Mouse (Mus musculus) CH12.LX (cell line): ENCODE data around the gene Atg9b. TPM values are rescaled to one million over a fixed set of nuclear protein-coding genes. Genes with fewer than 3 reads are reported as not detected.
A peak's percentile ranks its signal among the peaks of the same experiment; 100 is the strongest.

Experiments used
- DNase-seq: peaks from one replicate; pipeline ENCODE4 v3.0.0-alpha.2; 2013; ENCODE audit errors: extremely low read depth
- H3K27ac ChIP-seq: 2 replicates; pipeline ENCODE4 v1.5.1; 2012; ENCODE audit warnings: low read depth, mild to moderate bottlenecking, control low read depth, moderate library complexity; ENCODE audit not compliant: insufficient read depth
- H3K27me3 ChIP-seq: replicated peaks from 2 replicates; pipeline ENCODE3; 2012; ENCODE audit warnings: inconsistent platforms
- H3K36me3 ChIP-seq, 2 experiments: replicated peaks in 1 of 2; 2 replicates each; pipeline versions ENCODE3 to v1.6.1; 2012; ENCODE audit warnings: inconsistent platforms in 1 of 2, low read length in 1 of 2, mild to moderate bottlenecking in 1 of 2, mixed read lengths in 1 of 2, moderate library complexity in 1 of 2; ENCODE audit not compliant: control insufficient read depth in 1 of 2, insufficient read depth in 1 of 2
- H3K4me1 ChIP-seq, 2 experiments: 2 replicates each; pipeline ENCODE4 v1.6.1; 2012; ENCODE audit warnings: inconsistent platforms in 1 of 2, moderate library complexity in 1 of 2; ENCODE audit not compliant: insufficient read depth in 2 of 2, control insufficient read depth in 1 of 2
- H3K4me2 ChIP-seq: 2 replicates; pipeline ENCODE4 v1.6.1; 2012; ENCODE audit warnings: low read depth, mild to moderate bottlenecking, control low read depth; ENCODE audit not compliant: poor library complexity, insufficient read depth, severe bottlenecking
- H3K4me3 ChIP-seq, 3 experiments: fragments of 150-350 bp in 1 of 3; sonication (generic) in 1 of 3; replicated peaks in 1 of 3; 2 replicates each; pipeline versions ENCODE3 to v1.5.1; 2011 to 2012; ENCODE audit warnings: low read depth in 2 of 3, low read length in 2 of 3, mild to moderate bottlenecking in 2 of 3, moderate library complexity in 2 of 3, control low read depth in 1 of 3, improper control_type of control experiment in 1 of 3, inconsistent platforms in 1 of 3, mixed read lengths in 1 of 3; ENCODE audit not compliant: poor library complexity in 1 of 3
- H3K79me2 ChIP-seq: replicated peaks from 2 replicates; pipeline ENCODE4 v1.6.1; 2012; ENCODE audit warnings: mild to moderate bottlenecking, moderate library complexity; ENCODE audit not compliant: control insufficient read depth, poor library complexity, insufficient read depth, severe bottlenecking; ENCODE audit errors: extremely low read depth
- H3K9ac ChIP-seq: 2 replicates; pipeline ENCODE4 v1.6.1; 2012; ENCODE audit warnings: low read depth, mild to moderate bottlenecking, control low read depth, moderate library complexity; ENCODE audit not compliant: insufficient read depth
- H3K9me3 ChIP-seq: replicated peaks from 2 replicates; pipeline ENCODE3; 2012; ENCODE audit warnings: low read length, inconsistent platforms, mixed read lengths
- BHLHE40 ChIP-seq: IDR thresholded peaks from 2 replicates; pipeline ENCODE4 v1.6.1; 2011; ENCODE audit warnings: mild to moderate bottlenecking, low read depth, low read length, improper control_type of control experiment
- CHD2 ChIP-seq: IDR thresholded peaks from 2 replicates; pipeline ENCODE4 v1.6.1; 2011; ENCODE audit warnings: low read length, improper control_type of control experiment
- CTCF ChIP-seq, 2 experiments: IDR thresholded peaks in 1 of 2; conservative IDR thresholded peaks in 1 of 2; 2 replicates each; pipeline ENCODE4 v1.5.1; 2011 to 2012; ENCODE audit warnings: low read depth in 2 of 2, low read length in 2 of 2, improper control_type of control experiment in 1 of 2, inconsistent platforms in 1 of 2, mild to moderate bottlenecking in 1 of 2, moderate library complexity in 1 of 2
- ELF1 ChIP-seq: IDR thresholded peaks from 2 replicates; pipeline ENCODE4 v1.6.1; 2014; ENCODE audit warnings: low read depth, mild to moderate bottlenecking, inconsistent platforms, low read length, improper control_type of control experiment
- EP300 ChIP-seq: IDR thresholded peaks from 2 replicates; pipeline ENCODE4 v1.6.1; 2011; ENCODE audit warnings: low read length, improper control_type of control experiment
- ETS1 ChIP-seq: conservative IDR thresholded peaks from 2 replicates; pipeline ENCODE4 v1.6.1; 2012; ENCODE audit warnings: low read depth, mild to moderate bottlenecking, inconsistent platforms, low read length, improper control_type of control experiment, moderate library complexity
- GABPA ChIP-seq: IDR thresholded peaks from 2 replicates; pipeline ENCODE4 v1.6.1; 2012; ENCODE audit warnings: low read depth, low read length, improper control_type of control experiment, inconsistent platforms; ENCODE audit not compliant: insufficient replicate concordance
- HCFC1 ChIP-seq: IDR thresholded peaks from 2 replicates; pipeline ENCODE4 v1.6.1; 2012; ENCODE audit warnings: low read depth, mild to moderate bottlenecking, inconsistent platforms, low read length, improper control_type of control experiment
- IRF4 ChIP-seq: IDR thresholded peaks from 2 replicates; pipeline ENCODE4 v1.6.1; 2014; ENCODE audit warnings: low read depth, mild to moderate bottlenecking, inconsistent platforms, low read length, improper control_type of control experiment
- JUN ChIP-seq: IDR thresholded peaks from 2 replicates; pipeline ENCODE4 v1.6.1; 2011; ENCODE audit warnings: low read depth, mild to moderate bottlenecking, low read length, improper control_type of control experiment, moderate library complexity; ENCODE audit not compliant: insufficient read depth
- JUND ChIP-seq: conservative IDR thresholded peaks from 2 replicates; pipeline ENCODE4 v1.6.1; 2011; ENCODE audit warnings: low read depth, low read length, improper control_type of control experiment
- KAT2A ChIP-seq: IDR thresholded peaks from 2 replicates; pipeline ENCODE4 v1.6.1; 2012; ENCODE audit warnings: low read length, improper control_type of control experiment, inconsistent platforms; ENCODE audit not compliant: insufficient replicate concordance
- MAFK ChIP-seq: IDR thresholded peaks from 2 replicates; pipeline ENCODE4 v1.6.1; 2011; ENCODE audit warnings: low read length, improper control_type of control experiment; ENCODE audit not compliant: insufficient replicate concordance
- MAX ChIP-seq: IDR thresholded peaks from 2 replicates; pipeline ENCODE4 v1.6.1; 2011; ENCODE audit warnings: low read length, improper control_type of control experiment
- MEF2A ChIP-seq: IDR thresholded peaks from 2 replicates; pipeline ENCODE4 v1.6.1; 2014; ENCODE audit warnings: low read depth, mild to moderate bottlenecking, inconsistent platforms, low read length, improper control_type of control experiment, borderline replicate concordance
- MXI1 ChIP-seq: IDR thresholded peaks from 2 replicates; pipeline ENCODE4 v1.6.1; 2011; ENCODE audit warnings: mild to moderate bottlenecking, low read depth, low read length, improper control_type of control experiment
- MYC ChIP-seq: IDR thresholded peaks from 2 replicates; pipeline ENCODE4 v1.6.1; 2011; ENCODE audit warnings: low read depth, mild to moderate bottlenecking, improper control_type of control experiment, low read length
- NRF1 ChIP-seq: IDR thresholded peaks from 2 replicates; pipeline ENCODE4 v1.6.1; 2014; ENCODE audit warnings: low read depth, mild to moderate bottlenecking, inconsistent platforms, low read length, improper control_type of control experiment, moderate library complexity
- PAX5 ChIP-seq: IDR thresholded peaks from 2 replicates; pipeline ENCODE4 v1.6.1; 2012; ENCODE audit warnings: low read length, inconsistent platforms, mixed read lengths
- POLR2A ChIP-seq: IDR thresholded peaks from 2 replicates; pipeline ENCODE4 v1.6.1; 2011; ENCODE audit warnings: low read depth, mild to moderate bottlenecking, improper control_type of control experiment, low read length
- POLR2AphosphoS2 ChIP-seq: IDR thresholded peaks from 2 replicates; pipeline ENCODE4 v1.6.1; 2011; ENCODE audit warnings: low read depth, low read length, improper control_type of control experiment
- SIN3A ChIP-seq: IDR thresholded peaks from 2 replicates; pipeline ENCODE4 v1.6.1; 2012; ENCODE audit warnings: low read length, improper control_type of control experiment, inconsistent platforms
- SMC3 ChIP-seq: IDR thresholded peaks from 2 replicates; pipeline ENCODE4 v1.6.1; 2011; ENCODE audit warnings: low read depth, low read length, improper control_type of control experiment
- TBP ChIP-seq: conservative IDR thresholded peaks from 2 replicates; pipeline ENCODE4 v1.6.1; 2011; ENCODE audit warnings: low read depth, low read length, improper control_type of control experiment
- TCF12 ChIP-seq: IDR thresholded peaks from 2 replicates; pipeline ENCODE4 v1.6.1; 2014; ENCODE audit warnings: low read depth, mild to moderate bottlenecking, inconsistent platforms, low read length, improper control_type of control experiment
- ZC3H11A ChIP-seq: IDR thresholded peaks from 2 replicates; pipeline ENCODE4 v1.6.1; 2012; ENCODE audit warnings: low read depth, mild to moderate bottlenecking, inconsistent platforms, low read length, improper control_type of control experiment
- dilution Hi-C: fragments of 300-500 bp; cut with MboI; formaldehyde crosslinking; loops from 2 replicates; pipeline ENCODE4 v1.14.3; 2020; ENCODE audit warnings: low sequenced_read_pairs; ENCODE audit not compliant: extremely low pct_unique_long_range_greater_than_20kb, extremely low pct_ligation_motif_present
- in situ Hi-C: fragments of 300-500 bp; cut with MboI; formaldehyde crosslinking; loops from 3 replicates; pipeline ENCODE4 v1.14.3; 2019; ENCODE audit warnings: low sequenced_read_pairs, low pct_ligation_motif_present, low pct_unique_long_range_greater_than_20kb, mixed read lengths
- polyA plus RNA-seq: library from polyadenylated mRNA; unstranded; fragments of >175 nt; gene quantifications from 2 replicates; pipeline ENCODE4 v1.2.1, GENCODE M21; 2012; ENCODE audit warnings: low read depth; ENCODE audit not compliant: insufficient read length
- total RNA-seq, 2 experiments: library from RNA; depleted of rRNA; stranded (reverse); fragments of 300-350 nt in 1 of 2; fragments of >200 nt in 1 of 2; gene quantifications; 2 replicates each; pipeline ENCODE4 v1.2.3; 2012 to 2014

The Atg9b gene
- total and polyA plus RNA-seq, 3 experiments: 0.68 to 1.3 (median 0.81) TPM

GRCm38 (mm10) chr5:24384407-24384806 lies 7.5 kb downstream of the Atg9b start:
- Histone ChIP-seq H3K4me1 (peaks cover 10 to 34% of the 10 kb centered on the region in 2 experiments), H3K36me3 (no peaks in the 10 kb centered on the region), H3K9ac (peak overlapping the region; percentile 61; the same call in 1 of the 2 replicates), H3K4me2 (peak overlapping the region; percentile 76; the same call in 1 of the 2 replicates), H3K79me2 (no peaks in the 10 kb centered on the region), H3K4me3 (peak overlapping the region in 2 of 3 experiments; percentile 68 to 83), H3K27ac (no peak overlapping the region), H3K9me3 (peaks cover 11% of the 10 kb centered on the region), H3K27me3 (no peaks in the 10 kb centered on the region)
- dilution Hi-C loops: no loop called here
- no peak for TF ChIP-seq EP300
- TF ChIP-seq POLR2AphosphoS2: no peak
- TF ChIP-seq CHD2: no peak
- 0 out of 2 replicates have a peak, but pooled peaks have one; percentile 15 for TF ChIP-seq ETS1
- no peak for TF ChIP-seq MXI1
- TF ChIP-seq SMC3: no peak
- no peak for TF ChIP-seq PAX5
- TF ChIP-seq IRF4: no peak
- TF ChIP-seq NRF1: no peak
- peak; percentile 44 for TF ChIP-seq ELF1
- no peak for TF ChIP-seq BHLHE40
- TF ChIP-seq GABPA: no peak
- in situ Hi-C loops: no loop called here
- peak; percentile 55 for DNase-seq

DNA sequence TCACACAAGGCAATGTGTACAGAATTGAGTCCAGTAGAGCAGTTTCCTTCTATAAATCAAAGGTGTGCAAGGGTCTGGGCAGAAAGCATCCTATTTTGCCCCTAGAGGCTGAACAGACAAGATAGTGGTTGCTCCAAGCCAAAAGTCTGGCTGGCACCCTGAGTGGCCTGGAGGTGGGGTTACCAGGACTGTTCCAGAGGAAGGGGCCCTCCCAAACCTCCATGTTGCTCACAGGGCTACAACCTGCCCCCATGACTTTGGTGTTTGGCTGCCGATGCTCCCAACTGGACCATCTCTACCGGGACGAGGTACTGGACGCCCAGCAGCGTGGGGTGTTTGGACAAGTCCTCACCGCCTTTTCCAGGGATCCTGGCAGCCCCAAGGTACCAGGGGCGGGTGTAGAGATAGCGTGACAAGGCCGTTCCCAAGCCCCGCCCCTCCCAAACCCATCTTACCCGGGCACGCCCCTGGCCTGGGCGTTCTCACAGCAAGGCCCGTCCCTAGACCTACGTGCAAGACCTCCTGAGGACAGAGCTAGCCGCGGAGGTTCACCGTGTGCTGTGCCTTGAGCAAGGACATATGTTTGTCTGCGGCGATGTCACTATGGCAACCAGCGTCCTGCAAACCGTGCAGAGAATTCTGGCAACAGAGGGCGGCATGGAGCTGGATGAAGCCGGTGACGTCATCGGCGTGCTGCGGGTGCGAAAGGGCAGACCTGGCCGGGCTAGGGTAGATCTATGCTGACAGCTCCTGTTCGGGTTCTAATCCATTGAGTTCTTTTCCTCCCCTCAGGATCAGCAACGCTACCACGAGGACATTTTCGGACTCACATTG lies 8.7 kb downstream of the Atg9b start:
- H3K4me3 ChIP-seq: peak overlapping the region; percentile 68 to 83 (median 78)
- H3K27ac ChIP-seq: peak overlapping the region; percentile 18; the same call in 1 of the 2 replicates
- peak overlapping the region; percentile 61 for H3K9ac ChIP-seq
- H3K36me3 ChIP-seq: no peaks in the 10 kb centered on the region
- H3K4me2 ChIP-seq: peak overlapping the region; percentile 76
- dilution Hi-C loops (no loop called here), in situ Hi-C loops (no loop called here)
- peak; percentile 15 for TF ChIP-seq SMC3
- TF ChIP-seq MAX: peak; percentile 35; the same call in 1 of the 2 replicates
- TF ChIP-seq KAT2A: no peak
- TF ChIP-seq POLR2A: peak; percentile 64
- no peak for TF ChIP-seq NRF1
- peak; percentile 44; the same call in 1 of the 2 replicates for TF ChIP-seq MEF2A
- peak; percentile 77 for TF ChIP-seq JUND
- TF ChIP-seq GABPA: no peak
- peak; percentile 80 for TF ChIP-seq JUN
- TF ChIP-seq ZC3H11A: no peak
- TF ChIP-seq CTCF (conservative IDR thresholded peaks at IDR 0.05 in 1 of 2, IDR thresholded peaks at IDR 0.05 in 1 of 2; ENCODE audit: low read depth in 2 of 2, low read length in 2 of 2): peak; percentile 10 to 76; a peak in 2 of 4 replicates
- TF ChIP-seq MXI1: peak; percentile 96
- 0 out of 2 replicates have a peak, but pooled peaks have one; percentile 66 for TF ChIP-seq TCF12
- no peak for TF ChIP-seq MAFK
- TF ChIP-seq BHLHE40: peak; percentile 81
- TF ChIP-seq TBP: peak; percentile 45; the same call in 1 of the 2 replicates
- TF ChIP-seq MYC: peak; percentile 66; the same call in 1 of the 2 replicates
- TF ChIP-seq IRF4: peak; percentile 43; the same call in 1 of the 2 replicates
- 0 out of 2 replicates have a peak, but pooled peaks have one; percentile 21 for TF ChIP-seq ELF1
- TF ChIP-seq ETS1: peak; percentile 38
- TF ChIP-seq HCFC1: peak; percentile 74
- peak; percentile 87; the same call in 1 of the 2 replicates for TF ChIP-seq SIN3A
- peaks cover 10% of the 10 kb centered on the region for H3K9me3 ChIP-seq
- H3K27me3 ChIP-seq: peaks cover 2% of the 10 kb centered on the region
- peaks cover 8 to 22% of the 10 kb centered on the region in 2 experiments for H3K4me1 ChIP-seq
- H3K79me2 ChIP-seq: no peaks in the 10 kb centered on the region
- DNase-seq: peak; percentile 99
